Mouse (Mus musculus): ENCODE measurements around the gene Chst1. TPM values are rescaled to one million over a fixed set of nuclear protein-coding genes. Genes with fewer than 3 reads are reported as not detected.
A peak's percentile ranks its signal among the peaks of the same experiment; 100 is the strongest.

The Chst1 gene
- polyA plus RNA-seq, 1 experiment from 2014 or later = 6.6 TPM

GRCm38 (mm10) chr2:92581302-92581701 lies 18.2 kb upstream of the Chst1 start:
- ATAC-seq (replicated peaks; ENCODE audit: low FRiP score, low read depth) = no peak
- no peak for TF ChIP-seq CTCF (IDR thresholded peaks at IDR 0.05; ENCODE audit: low read depth)
- no peaks in the 10 kb centered on the region for H3K36me3 ChIP-seq (ENCODE audit: insufficient read depth, low read length)
- 85% methylated on average over 7 of the region's 7 CpGs for WGBS
- no peaks in the 10 kb centered on the region for H3K9me3 ChIP-seq (replicated peaks; ENCODE audit: low read length)
- no peaks in the 10 kb centered on the region for H3K27me3 ChIP-seq (ENCODE audit: insufficient read depth, low read length)
- DNase-seq (ENCODE audit: low spot score) = no peak
- no peak overlapping the region for H3K27ac ChIP-seq
- no peak overlapping the region for H3K4me2 ChIP-seq (ENCODE audit: low read length)
- H3K4me1 ChIP-seq (replicated peaks; ENCODE audit: insufficient read depth, low read length) = no peaks in the 10 kb centered on the region; the same call in 1 of the 2 replicates
- no peak overlapping the region for H3K9ac ChIP-seq (ENCODE audit: low read depth, low read length)
- no peak overlapping the region for H3K4me3 ChIP-seq (replicated peaks; ENCODE audit: low read depth, low read length)

- Histone ChIP-seq H3K4me2 (ENCODE audit: low read length) (no peak overlapping the region), H3K4me3 (replicated peaks; ENCODE audit: low read depth, low read length) (no peak overlapping the region), H3K36me3 (ENCODE audit: insufficient read depth, low read length) (no peaks in the 10 kb centered on the region), H3K27me3 (ENCODE audit: insufficient read depth, low read length) (no peaks in the 10 kb centered on the region), H3K4me1 (replicated peaks; ENCODE audit: insufficient read depth, low read length) (no peaks in the 10 kb centered on the region; the same call in 1 of the 2 replicates), H3K27ac (no peak overlapping the region), H3K9me3 (replicated peaks; ENCODE audit: low read length) (no peaks in the 10 kb centered on the region), H3K9ac (ENCODE audit: low read depth, low read length) (no peak overlapping the region)
- no peak for TF ChIP-seq CTCF (IDR thresholded peaks at IDR 0.05; ENCODE audit: low read depth)
- 53% methylated on average over 5 of the region's 5 CpGs for WGBS
- ATAC-seq (replicated peaks; ENCODE audit: low FRiP score, low read depth) (peak; percentile 86; the same call in 1 of the 2 replicates), DNase-seq (ENCODE audit: low spot score) (no peak)
Measured at GRCm38 (mm10) chr2:92582596-92582995, 16.9 kb upstream of the Chst1 start.

- Histone ChIP-seq H3K27ac (no peak overlapping the region), H3K27me3 (ENCODE audit: insufficient read depth, low read length) (no peaks in the 10 kb centered on the region), H3K36me3 (ENCODE audit: insufficient read depth, low read length) (no peaks in the 10 kb centered on the region), H3K4me2 (ENCODE audit: low read length) (no peak overlapping the region), H3K9me3 (replicated peaks; ENCODE audit: low read length) (no peaks in the 10 kb centered on the region), H3K9ac (ENCODE audit: low read depth, low read length) (no peak overlapping the region), H3K4me1 (replicated peaks; ENCODE audit: insufficient read depth, low read length) (no peaks in the 10 kb centered on the region; the same call in 1 of the 2 replicates), H3K4me3 (replicated peaks; ENCODE audit: low read depth, low read length) (no peak overlapping the region)
- WGBS = 94% methylated on average over 2 of the region's 2 CpGs
- no peak for TF ChIP-seq CTCF (IDR thresholded peaks at IDR 0.05; ENCODE audit: low read depth)
- ATAC-seq (replicated peaks; ENCODE audit: low FRiP score, low read depth) = no peak
- no peak for DNase-seq (ENCODE audit: low spot score)
Measured at GRCm38 (mm10) chr2:92587806-92588205, 11.7 kb upstream of the Chst1 start.

- Histone ChIP-seq H3K9ac (ENCODE audit: low read depth, low read length) (no peak overlapping the region), H3K36me3 (ENCODE audit: insufficient read depth, low read length) (no peaks in the 10 kb centered on the region), H3K4me2 (ENCODE audit: low read length) (no peak overlapping the region), H3K9me3 (replicated peaks; ENCODE audit: low read length) (no peaks in the 10 kb centered on the region), H3K27me3 (ENCODE audit: insufficient read depth, low read length) (no peaks in the 10 kb centered on the region), H3K4me1 (replicated peaks; ENCODE audit: insufficient read depth, low read length) (0 out of 2 replicates have a peak, but pooled peaks cover 1% of the 10 kb centered on the region), H3K27ac (no peak overlapping the region), H3K4me3 (replicated peaks; ENCODE audit: low read depth, low read length) (no peak overlapping the region)
- TF ChIP-seq CTCF (IDR thresholded peaks at IDR 0.05; ENCODE audit: low read depth) = peak; percentile 28; the same call in 1 of the 2 replicates
- ATAC-seq (replicated peaks; ENCODE audit: low FRiP score, low read depth) (no peak), DNase-seq (ENCODE audit: low spot score) (no peak)
- 72% methylated on average over 11 of the region's 11 CpGs for WGBS
Measured at GRCm38 (mm10) chr2:92594929-92595730, 4.4 kb upstream of the Chst1 start.

GRCm38 (mm10) chr2:92597291-92597690 lies 2.2 kb upstream of the Chst1 start:
- H3K4me1 ChIP-seq (replicated peaks; ENCODE audit: insufficient read depth, low read length) = peaks cover 12% of the 10 kb centered on the region
- no peak for DNase-seq (ENCODE audit: low spot score)
- no peaks in the 10 kb centered on the region for H3K9me3 ChIP-seq (replicated peaks; ENCODE audit: low read length)
- no peak overlapping the region for H3K27ac ChIP-seq
- no peak overlapping the region for H3K4me3 ChIP-seq (replicated peaks; ENCODE audit: low read depth, low read length)
- no peak overlapping the region for H3K9ac ChIP-seq (ENCODE audit: low read depth, low read length)
- 22% methylated on average over 7 of the region's 7 CpGs for WGBS
- H3K27me3 ChIP-seq (ENCODE audit: insufficient read depth, low read length) = no peaks in the 10 kb centered on the region
- no peaks in the 10 kb centered on the region for H3K36me3 ChIP-seq (ENCODE audit: insufficient read depth, low read length)
- no peak overlapping the region for H3K4me2 ChIP-seq (ENCODE audit: low read length)
- TF ChIP-seq CTCF (IDR thresholded peaks at IDR 0.05; ENCODE audit: low read depth) = peak; percentile 62
- no peak for ATAC-seq (replicated peaks; ENCODE audit: low FRiP score, low read depth)

GRCm38 (mm10) chr2:92598941-92599486 lies 493 bp upstream of the Chst1 start:
- Histone ChIP-seq H3K27me3 (ENCODE audit: insufficient read depth, low read length) (no peaks in the 10 kb centered on the region), H3K4me3 (replicated peaks; ENCODE audit: low read depth, low read length) (peak overlapping the region; percentile 74), H3K9ac (ENCODE audit: low read depth, low read length) (no peak overlapping the region), H3K36me3 (ENCODE audit: insufficient read depth, low read length) (no peaks in the 10 kb centered on the region), H3K27ac (no peak overlapping the region), H3K4me2 (ENCODE audit: low read length) (peak overlapping the region; percentile 96), H3K9me3 (replicated peaks; ENCODE audit: low read length) (no peaks in the 10 kb centered on the region), H3K4me1 (replicated peaks; ENCODE audit: insufficient read depth, low read length) (peaks cover 22% of the 10 kb centered on the region)
- no peak for TF ChIP-seq CTCF (IDR thresholded peaks at IDR 0.05; ENCODE audit: low read depth)
- 42% methylated on average over 7 of the region's 11 CpGs for WGBS
- no peak for ATAC-seq (replicated peaks; ENCODE audit: low FRiP score, low read depth)
- no peak for DNase-seq (ENCODE audit: low spot score)

Data from kidney, postnatal 0 days (tissue).